ENCODE assay signal across 30 mouse cellular contexts in genomic region chr13:35723073-35723472, GRCm38 (mm10).
"Had no signal": no experiment of that assay in that cellular context is flagged by ENCODE, and none has a peak within 500 bp of the region (broad histone marks: within the 10 kb centered on the region; RNA-seq: fewer than 3 reads in every experiment).

No protein-coding gene starts in this region.

- ATAC-seq: lung, postnatal 0 days; midbrain, embryonic 13.5 days; midbrain, embryonic 15.5 days; midbrain, embryonic 16.5 days had no signal

- DNase-seq: layer of hippocampus, postnatal 36 days; left cerebral cortex, postnatal 4 days; liver, embryonic 13.5 days; lung, adult 18-20 months; lung, adult 2 months; lung, embryonic 14.5 days; lung, postnatal 10 days; lung, postnatal 14 days; lung, postnatal 36 days; lung, postnatal 4 days; midbrain, embryonic 14.5 days had no signal

- H3K4me2 ChIP-seq: limb, embryonic 12.5 days; limb, embryonic 13.5 days; limb, embryonic 15.5 days; liver, embryonic 13.5 days; lung, embryonic 14.5 days; lung, embryonic 15.5 days; midbrain, embryonic 11.5 days; midbrain, embryonic 12.5 days; midbrain, embryonic 13.5 days; midbrain, embryonic 15.5 days; neural tube, embryonic 12.5 days; neural tube, embryonic 13.5 days had no signal

- H3K27me3 ChIP-seq: limb, embryonic 12.5 days; limb, embryonic 13.5 days; limb, embryonic 15.5 days; liver, embryonic 13.5 days; lung, embryonic 15.5 days; megakaryocyte, embryonic 14.5 days; midbrain, embryonic 12.5 days; midbrain, embryonic 13.5 days; midbrain, embryonic 15.5 days; neural tube, embryonic 12.5 days; neural tube, embryonic 13.5 days had no signal

- H3K27ac ChIP-seq: left cerebral cortex, adult 2 months; limb, embryonic 10.5 days; limb, embryonic 12.5 days; limb, embryonic 13.5 days; limb, embryonic 15.5 days; liver, embryonic 13.5 days; liver, embryonic 14.5 days; lung, embryonic 15.5 days; macrophage; midbrain, embryonic 10.5 days; midbrain, embryonic 12.5 days; midbrain, embryonic 13.5 days; midbrain, embryonic 15.5 days; neural tube, embryonic 12.5 days; neural tube, embryonic 13.5 days had no signal

- H3K36me3 ChIP-seq: limb, embryonic 10.5 days; limb, embryonic 12.5 days; limb, embryonic 13.5 days; limb, embryonic 15.5 days; liver, embryonic 13.5 days; lung, embryonic 15.5 days; midbrain, embryonic 10.5 days; midbrain, embryonic 12.5 days; midbrain, embryonic 13.5 days; midbrain, embryonic 15.5 days; neural tube, embryonic 12.5 days; neural tube, embryonic 13.5 days had no signal

- H3K4me1 ChIP-seq: limb, embryonic 10.5 days; limb, embryonic 12.5 days; limb, embryonic 13.5 days; limb, embryonic 15.5 days; lung, embryonic 15.5 days; megakaryocyte, embryonic 14.5 days; midbrain, embryonic 10.5 days; midbrain, embryonic 12.5 days; midbrain, embryonic 13.5 days; midbrain, embryonic 15.5 days; neural tube, embryonic 12.5 days; neural tube, embryonic 13.5 days had no signal

- H3K9me3 ChIP-seq: limb, embryonic 10.5 days; limb, embryonic 12.5 days; limb, embryonic 13.5 days; limb, embryonic 15.5 days; liver, embryonic 13.5 days; lung, embryonic 15.5 days; midbrain, embryonic 10.5 days; midbrain, embryonic 12.5 days; midbrain, embryonic 13.5 days; midbrain, embryonic 15.5 days; neural tube, embryonic 12.5 days; neural tube, embryonic 13.5 days had no signal

- H3K9ac ChIP-seq: limb, embryonic 12.5 days; limb, embryonic 13.5 days; limb, embryonic 15.5 days; liver, embryonic 13.5 days; liver, embryonic 14.5 days; lung, embryonic 14.5 days; lung, embryonic 15.5 days; midbrain, embryonic 12.5 days; midbrain, embryonic 13.5 days; midbrain, embryonic 15.5 days; neural tube, embryonic 12.5 days; neural tube, embryonic 13.5 days had no signal

- H3K4me3 ChIP-seq: left cerebral cortex, adult 2 months; limb, embryonic 10.5 days; limb, embryonic 12.5 days; limb, embryonic 13.5 days; limb, embryonic 15.5 days; liver, embryonic 13.5 days; lung, embryonic 15.5 days; megakaryocyte, embryonic 14.5 days; midbrain, embryonic 10.5 days; midbrain, embryonic 12.5 days; midbrain, embryonic 13.5 days; midbrain, embryonic 15.5 days; myocyte; neural tube, embryonic 12.5 days; neural tube, embryonic 13.5 days had no signal
